Mouse (Mus musculus) liver, embryonic 14.5 days (tissue): Measurements from ENCODE around the gene Gpr35. TPM values are rescaled to one million over a fixed set of nuclear protein-coding genes. Genes with fewer than 3 reads are reported as not detected.

Experiments used
- ATAC-seq: fragments of 200-750 bp; cut with Nextera tagmentation; 2 replicates; pipeline ENCODE4 v1.8.0; 2017; ENCODE audit warnings: moderate number of reproducible peaks, mild to moderate bottlenecking, moderate library complexity; ENCODE audit not compliant: insufficient read depth
- DNase-seq, 3 experiments: peaks; one replicate each; pipeline ENCODE4 v3.0.0-alpha.2; 2012 to 2013; ENCODE audit warnings: low read depth in 3 of 3, low spot score in 3 of 3
- H3K27ac ChIP-seq: fragments of 300-500 bp; sonication (generic); 2 replicates; pipeline ENCODE4 v1.5.1; 2014; ENCODE audit warnings: moderate library complexity, mild to moderate bottlenecking, control low read depth, inconsistent platforms
- H3K27me3 ChIP-seq: fragments of 300-500 bp; sonication (generic); 2 replicates; pipeline ENCODE4 v1.6.1; 2014; ENCODE audit warnings: mild to moderate bottlenecking, low read length, moderate library complexity; ENCODE audit not compliant: control insufficient read depth, insufficient read depth
- H3K36me3 ChIP-seq: fragments of 300-500 bp; sonication (generic); replicated peaks from 2 replicates; pipeline ENCODE4 v1.6.1; 2014; ENCODE audit warnings: low read depth; ENCODE audit not compliant: control insufficient read depth, insufficient read depth
- H3K4me1 ChIP-seq, 2 experiments: fragments of 200-500 bp in 1 of 2; fragments of 300-500 bp in 1 of 2; sonication (generic) in 1 of 2; replicated peaks; 2 replicates each; pipeline ENCODE4 v1.6.1; 2012 to 2014; ENCODE audit warnings: antibody characterized with exemption in 1 of 2, inconsistent platforms in 1 of 2, low read length in 1 of 2; ENCODE audit not compliant: control insufficient read depth in 2 of 2, insufficient read depth in 2 of 2
- H3K4me2 ChIP-seq: fragments of 300-500 bp; sonication (generic); 2 replicates; pipeline ENCODE4 v1.6.1; 2014; ENCODE audit warnings: low read depth, mild to moderate bottlenecking, control low read depth, moderate library complexity
- H3K4me3 ChIP-seq, 2 experiments: fragments of 200-500 bp in 1 of 2; fragments of 300-500 bp in 1 of 2; sonication (generic) in 1 of 2; 2 replicates each; pipeline ENCODE4 v1.5.1; 2012 to 2014; ENCODE audit warnings: low read depth in 2 of 2, low read length in 2 of 2, mild to moderate bottlenecking in 2 of 2, control low read depth in 1 of 2, inconsistent platforms in 1 of 2, moderate library complexity in 1 of 2; ENCODE audit not compliant: insufficient read depth in 1 of 2
- H3K9ac ChIP-seq: fragments of 300-500 bp; sonication (generic); replicated peaks from 2 replicates; pipeline ENCODE4 v1.6.1; 2014; ENCODE audit warnings: mild to moderate bottlenecking, control low read depth, moderate library complexity
- H3K9me3 ChIP-seq: fragments of 300-500 bp; sonication (generic); 2 replicates; pipeline ENCODE4 v1.6.1; 2016; ENCODE audit warnings: low read length, mixed read lengths; ENCODE audit not compliant: control insufficient read depth
- CTCF ChIP-seq: IDR thresholded peaks from 2 replicates; pipeline ENCODE4 v1.5.1; 2016; ENCODE audit warnings: antibody characterized with exemption, low read depth, control low read depth
- EP300 ChIP-seq: IDR thresholded peaks from 2 replicates; pipeline ENCODE4 v1.6.1; 2016; ENCODE audit warnings: antibody characterized with exemption, low read depth
- WGBS: fragments of 180-500 bp; shearing (Covaris S2); extraction: QIAGEN DNeasy Blood & Tissue Kit; methylation state at CpG from one replicate; pipeline ENCODE4 v1.1.7; 2014; ENCODE audit not compliant: insufficient replicate concordance; 5-methylcytosine and 5-hydroxymethylcytosine counted together
- polyA plus RNA-seq, 2 experiments: library from polyadenylated mRNA; depleted of rRNA in 1 of 2; stranded (reverse) in 1 of 2; unstranded in 1 of 2; fragments of >200 nt; fragmentation: Nextera tagmentation in 1 of 2; extraction: Ambion mirVana in 1 of 2; gene quantifications; 2 replicates each; pipeline versions ENCODE4 v1.2.1 to v1.2.3; 2012 to 2014

The Gpr35 gene
- polyA plus RNA-seq, 2 experiments, result 0.40 to 0.76 TPM

DNA sequence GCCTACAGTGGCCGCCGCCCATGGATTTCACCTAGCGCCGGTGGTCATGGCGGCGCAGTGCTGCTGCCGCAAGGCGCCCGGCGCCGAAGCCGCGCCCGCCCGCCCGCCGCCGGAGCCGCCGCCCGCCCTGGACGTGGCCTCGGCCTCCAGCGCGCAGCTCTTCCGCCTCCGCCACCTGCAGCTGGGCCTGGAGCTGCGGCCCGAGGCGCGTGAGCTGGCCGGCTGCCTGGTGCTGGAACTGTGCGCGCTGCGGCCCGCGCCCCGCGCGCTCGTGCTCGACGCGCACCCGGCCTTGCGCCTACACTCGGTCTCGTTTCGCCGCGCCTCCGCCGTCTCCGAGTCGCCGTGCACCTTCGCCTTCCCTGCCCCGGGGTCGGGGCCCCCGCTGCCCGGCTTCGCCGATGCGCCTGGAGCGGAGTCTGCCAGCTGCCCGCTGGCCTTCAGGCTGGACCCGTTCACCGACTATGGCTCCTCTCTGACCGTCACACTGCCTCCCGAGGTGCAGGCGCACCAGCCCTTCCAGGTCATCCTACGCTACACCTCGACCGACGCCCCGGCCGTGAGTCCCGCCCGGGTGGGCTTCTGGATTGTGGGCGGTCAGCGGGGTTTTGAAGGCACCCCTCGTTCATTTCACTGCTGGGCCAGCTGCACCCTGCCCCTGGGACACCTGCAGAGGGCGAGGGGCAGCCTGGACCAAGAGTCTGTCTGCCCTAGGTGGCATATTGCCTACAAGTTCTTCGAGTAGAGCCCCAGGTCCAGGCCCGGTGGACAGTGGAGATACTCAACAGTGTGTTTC, 39.5 kb upstream of the Gpr35 start:
- Histone ChIP-seq H3K27me3 (no peaks in the 10 kb centered on the region), H3K36me3 (peaks cover 6% of the 10 kb centered on the region; the same call in 1 of the 2 replicates), H3K9me3 (no peaks in the 10 kb centered on the region), H3K4me2 (peak overlapping the region; percentile 62), H3K27ac (peak overlapping the region; percentile 18; the same call in 1 of the 2 replicates), H3K4me1 (peaks cover 14 to 26% of the 10 kb centered on the region in 2 experiments), H3K4me3 (peak overlapping the region; percentile 60 to 68), H3K9ac (peak overlapping the region; percentile 65)
- TF ChIP-seq CTCF, result no peak
- TF ChIP-seq EP300, result no peak
- no peak for DNase-seq
- peak; percentile 14 for ATAC-seq
- WGBS, result under 1% methylated on average over 66 of the region's 85 CpGs

GRCm38 (mm10) chr1:92911721-92912138, 38.9 kb upstream of the Gpr35 start:
- Histone ChIP-seq H3K4me3 (peak overlapping the region; percentile 60 to 68), H3K9me3 (no peaks in the 10 kb centered on the region), H3K27ac (no peak overlapping the region), H3K36me3 (peaks cover 11% of the 10 kb centered on the region; the same call in 1 of the 2 replicates), H3K4me1 (peaks cover 12 to 22% of the 10 kb centered on the region in 2 experiments), H3K9ac (peak overlapping the region; percentile 65), H3K4me2 (peak overlapping the region; percentile 62), H3K27me3 (no peaks in the 10 kb centered on the region)
- WGBS, result 35% methylated on average over 8 of the region's 8 CpGs
- TF ChIP-seq CTCF, result no peak
- TF ChIP-seq EP300, result no peak
- DNase-seq (no peak), ATAC-seq (no peak)

GRCm38 (mm10) chr1:92912286-92912685, 38.4 kb upstream of the Gpr35 start:
- DNase-seq, result no peak
- no peak overlapping the region for H3K27ac ChIP-seq
- WGBS, result 59% methylated on average over 1 of the region's 1 CpGs

DNA sequence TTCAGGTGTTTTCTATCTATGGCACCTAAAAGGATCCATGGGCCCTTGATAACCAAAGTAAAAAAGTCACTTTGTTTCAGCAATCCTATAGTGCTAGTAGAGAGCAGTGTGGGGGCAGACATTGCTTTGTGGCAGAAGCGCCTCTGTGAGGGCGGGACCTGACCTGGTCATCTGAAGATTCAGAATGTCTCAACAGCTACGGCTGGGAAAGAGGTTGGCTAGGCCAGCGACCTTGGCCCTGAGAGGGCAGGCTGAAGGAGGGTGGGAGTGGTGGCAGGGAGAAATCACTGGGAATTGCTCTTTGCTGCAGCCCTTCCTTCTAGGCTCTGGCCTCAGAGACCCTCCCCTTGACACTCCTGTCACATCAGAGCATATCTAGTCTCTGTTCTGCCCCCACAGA, 36.4 kb upstream of the Gpr35 start:
- no peak overlapping the region for H3K27ac ChIP-seq
- TF ChIP-seq CTCF, result no peak
- TF ChIP-seq EP300, result no peak
- H3K27me3 ChIP-seq, result no peaks in the 10 kb centered on the region
- 80% methylated on average over 4 of the region's 4 CpGs for WGBS
- H3K9ac ChIP-seq, result no peak overlapping the region
- ATAC-seq, result no peak
- peaks cover 13% of the 10 kb centered on the region for H3K36me3 ChIP-seq
- no peak overlapping the region for H3K4me3 ChIP-seq
- no peak for DNase-seq
- H3K9me3 ChIP-seq, result no peaks in the 10 kb centered on the region
- peaks cover 3 to 11% of the 10 kb centered on the region in 2 experiments for H3K4me1 ChIP-seq
- no peak overlapping the region for H3K4me2 ChIP-seq

More at GRCm38 (mm10) chr1:92912286-92912685, 38.4 kb upstream of the Gpr35 start:
- Histone ChIP-seq H3K4me1 (peaks cover 12 to 22% of the 10 kb centered on the region in 2 experiments), H3K4me3 (peak overlapping the region; percentile 60 to 68; a peak in 3 of 4 replicates), H3K9me3 (no peaks in the 10 kb centered on the region), H3K27me3 (no peaks in the 10 kb centered on the region), H3K36me3 (peaks cover 11% of the 10 kb centered on the region; the same call in 1 of the 2 replicates), H3K4me2 (peak overlapping the region; percentile 62), H3K9ac (no peak overlapping the region)
- TF ChIP-seq EP300, result no peak
- TF ChIP-seq CTCF, result peak; percentile 25; the same call in 1 of the 2 replicates
- no peak for ATAC-seq

- Histone ChIP-seq H3K4me3 (no peak overlapping the region), H3K27me3 (no peaks in the 10 kb centered on the region), H3K36me3 (peaks cover 13% of the 10 kb centered on the region), H3K9me3 (no peaks in the 10 kb centered on the region), H3K9ac (no peak overlapping the region), H3K27ac (no peak overlapping the region), H3K4me1 (peaks cover 3 to 6% of the 10 kb centered on the region in 2 experiments; a peak in 3 of 4 replicates), H3K4me2 (no peak overlapping the region)
- no peak for TF ChIP-seq CTCF
- 88% methylated on average over 11 of the region's 11 CpGs for WGBS
- ATAC-seq, result no peak
- no peak for DNase-seq
Measured at GRCm38 (mm10) chr1:92914993-92915392, 35.7 kb upstream of the Gpr35 start.
